Mouse (Mus musculus): Measurements from ENCODE around the gene Mobp.

Gene Mobp

DNA sequence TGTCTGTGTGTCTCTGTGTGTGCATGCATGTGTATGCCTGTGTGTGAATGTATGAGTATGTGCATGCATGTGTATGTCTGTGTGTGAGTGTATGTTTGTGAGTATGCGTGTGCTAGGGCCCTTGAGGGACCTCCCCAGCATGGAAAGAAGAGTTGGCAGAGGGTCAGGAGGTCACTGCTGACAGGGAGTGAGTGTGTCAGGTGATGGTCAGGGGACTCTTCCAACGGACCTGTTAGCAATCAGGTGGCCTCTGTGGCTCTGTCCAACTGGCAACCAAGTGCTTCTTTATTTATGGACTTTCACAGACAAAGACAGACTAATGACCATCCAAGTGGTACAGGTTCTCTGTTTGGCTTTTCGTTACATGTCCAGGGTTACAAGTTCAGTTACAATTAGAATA, 69.9 kb downstream of the Mobp start:
- DNase-seq, result no peak
